7 mouse cellular contexts compared by ENCODE assay signal in the genomic region with DNA sequence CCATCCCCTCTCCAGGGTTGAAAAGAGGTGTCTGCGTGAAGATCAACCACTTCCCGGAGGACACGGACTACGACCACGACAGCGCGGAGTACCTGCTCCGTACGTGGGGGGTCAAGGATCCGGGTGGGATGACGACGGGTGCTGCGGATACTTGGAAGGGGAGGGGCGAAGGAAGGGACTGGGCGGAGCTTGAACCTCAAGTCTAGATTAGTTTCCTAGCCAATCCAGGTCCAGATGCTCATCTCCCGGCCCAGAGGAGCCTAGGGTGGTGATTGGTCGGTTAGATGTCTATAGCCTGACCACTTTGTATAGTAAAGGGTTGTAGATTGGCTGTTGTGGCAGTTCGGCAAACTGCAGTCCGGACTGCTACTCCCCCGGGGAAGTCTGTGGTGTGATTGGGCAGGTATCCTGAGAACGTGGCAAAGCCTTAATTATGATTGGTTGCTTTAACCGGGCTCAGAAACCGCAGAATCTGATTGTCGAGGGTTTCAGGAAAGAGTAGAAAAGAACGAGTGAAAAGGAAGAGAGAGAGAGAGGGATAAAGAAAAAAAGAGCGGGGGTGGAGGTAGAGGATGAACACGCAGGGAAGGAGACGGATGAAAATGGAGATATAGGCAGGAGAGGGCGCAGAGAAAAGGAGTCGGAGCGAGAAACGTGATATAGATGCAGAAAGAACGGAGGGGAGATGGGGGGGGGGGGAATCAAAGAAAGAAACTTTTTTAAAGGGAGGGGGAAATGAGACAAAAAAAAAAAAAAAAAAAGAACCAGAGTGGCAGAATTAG. TPM values are rescaled to one million over a fixed set of nuclear protein-coding genes. Genes with fewer than 3 reads are reported as not detected.
DNase-seq lines count a peak whose midpoint lies in the region; ATAC-seq and TF ChIP-seq lines count a peak whose summit lies in the region.

No protein-coding gene starts in this region.

- in situ Hi-C loops in ES-E14 (cut with MboI; ENCODE audit: low sequenced_read_pairs in 2 of 2, unreplicated experiment in 2 of 2): no loop called here

- H3K4me1 ChIP-seq in ES-E14 (ENCODE audit: control insufficient read depth in 2 of 2, insufficient read depth in 2 of 2, low read length in 2 of 2, poor library complexity in 1 of 2): peaks cover 5 to 15% of the 10 kb centered on the region in 2 experiments; a peak in 2 of 4 replicates
- H3K4me1 ChIP-seq in limb, embryonic 11.5 days (ENCODE audit: control insufficient read depth, insufficient read depth, low read length): peaks cover 7% of the 10 kb centered on the region; the same call in 1 of the 2 replicates

- H3K27me3 ChIP-seq in limb, embryonic 11.5 days (ENCODE audit: control insufficient read depth, insufficient read depth, low read length): peaks cover 45% of the 10 kb centered on the region

- peak; percentile 23 for DNase-seq in CD4-positive, CD25-positive, alpha-beta regulatory T cell, adult 2 months (ENCODE audit: low read depth, low spot score)
- DNase-seq in ES-E14 (ENCODE audit: low read depth, low spot score): peak; percentile 99
- DNase-seq in cerebellum, postnatal 25 days: peak; percentile 60 to 66
- peak; percentile 76 for DNase-seq in limb, embryonic 11.5 days (ENCODE audit: low spot score)
- no peak for DNase-seq in gastrocnemius, adult 8-10 months (ENCODE audit: low spot score in 2 of 2)

- H3K4me2 ChIP-seq in limb, embryonic 11.5 days (ENCODE audit: low read depth, severe bottlenecking): peak overlapping the region; percentile 70

- ATAC-seq in hematopoietic stem cell, adult 5-6 weeks (replicated peaks in 1 of 2; ENCODE audit: insufficient read depth in 1 of 2, low FRiP score in 2 of 2, low TSS enrichment in 1 of 2, low read depth in 1 of 2, poor library complexity in 2 of 2, severe bottlenecking in 2 of 2): peak; percentile 24 to 40; a peak in 2 of 4 replicates
- peak; percentile 83 for ATAC-seq in limb, embryonic 11.5 days (ENCODE audit: insufficient number of reproducible peaks, low FRiP score, low TSS enrichment, low read depth)
- ATAC-seq in monocyte, adult 5-6 weeks (replicated peaks; ENCODE audit: insufficient number of reproducible peaks, low FRiP score, low TSS enrichment, poor library complexity, severe bottlenecking): peak; percentile 62

- WGBS in limb, embryonic 11.5 days: under 1% methylated on average over 33 of the region's 33 CpGs

- peak overlapping the region; percentile 94 to 98 for H3K4me3 ChIP-seq in ES-E14 (ENCODE audit: insufficient read depth in 1 of 2, low read depth in 1 of 2, low read length in 2 of 2, poor library complexity in 1 of 2, severe bottlenecking in 1 of 2)
- peak overlapping the region; percentile 34 for H3K4me3 ChIP-seq in limb, embryonic 11.5 days (ENCODE audit: low read depth, low read length)

- no peaks in the 10 kb centered on the region for H3K9me3 ChIP-seq in ES-E14 (ENCODE audit: control insufficient read depth, insufficient read depth, low read depth, low read length)
- 0 out of 2 replicates have a peak, but pooled peaks cover 1% of the 10 kb centered on the region for H3K9me3 ChIP-seq in limb, embryonic 11.5 days (ENCODE audit: control insufficient read depth, low read length)

- peak overlapping the region; percentile 90 for H3K9ac ChIP-seq in ES-E14 (ENCODE audit: insufficient read depth, low read depth, low read length, poor library complexity, severe bottlenecking)
- H3K9ac ChIP-seq in limb, embryonic 11.5 days (ENCODE audit: low read length): no peak overlapping the region

- H3K36me3 ChIP-seq in ES-E14 (ENCODE audit: control insufficient read depth, insufficient read depth, low read length, poor library complexity, severe bottlenecking): no peaks in the 10 kb centered on the region
- H3K36me3 ChIP-seq in limb, embryonic 11.5 days (ENCODE audit: control insufficient read depth, insufficient read depth, low read length): no peaks in the 10 kb centered on the region

- H3K27ac ChIP-seq in ES-E14 (ENCODE audit: insufficient read depth, low read depth, low read length, poor library complexity, severe bottlenecking): peak overlapping the region; percentile 84
- H3K27ac ChIP-seq in limb, embryonic 11.5 days (replicated peaks; ENCODE audit: low read depth, low read length): no peak overlapping the region

TF ChIP-seq in ES-E14, 5 proteins besides CTCF, POLR2A, EP300 and RAD21:
- TF ChIP-seq CHD2 (IDR thresholded peaks at IDR 0.05; ENCODE audit: low read depth, low read length): peak; percentile 80
- no peak for TF ChIP-seq MAFK (IDR thresholded peaks at IDR 0.05; ENCODE audit: insufficient read depth, low read depth, low read length)
- no peak for TF ChIP-seq ZC3H11A (IDR thresholded peaks at IDR 0.05; ENCODE audit: borderline replicate concordance, low read depth, low read length)
- TF ChIP-seq ZNF384 (IDR thresholded peaks at IDR 0.05; ENCODE audit: low read depth, low read length): 0 out of 2 replicates have a peak, but pooled peaks have one; percentile 16
- TF ChIP-seq HCFC1 (IDR thresholded peaks at IDR 0.05; ENCODE audit: borderline replicate concordance, insufficient read depth, low read length): no peak; the same call in 1 of the 2 replicates

RNA-seq across cellular contexts. Expression of a gene that starts 12.6 kb away (rescaled TPM):
- 5.8 and 6.1 TPM in 2 replicates for total RNA-seq in ES-E14 (2012; rRNA removed)
- not detected in 2 replicates for total RNA-seq in hematopoietic stem cell, adult 5-6 weeks (2017)
- 0.25 and 0.52 TPM in 2 replicates for polyA plus RNA-seq in limb, embryonic 11.5 days (2014; fragmentation: Nextera tagmentation; extraction: Ambion mirVana)
- total RNA-seq in monocyte, adult 5-6 weeks (2017): not detected in 3 replicates
- total RNA-seq in gastrocnemius, adult 8-10 months (2022): 100 to 1,000 TPM; 113 to 158 (median 136) TPM

RNA-seq across cellular contexts. Expression of a gene that starts 20.9 kb away (rescaled TPM):
- total RNA-seq in ES-E14 (2012; rRNA removed): 7.8 and 9.8 TPM in 2 replicates
- 3.9 TPM in 1 of 2 replicates, not detected in the other for total RNA-seq in hematopoietic stem cell, adult 5-6 weeks (2017)
- polyA plus RNA-seq in limb, embryonic 11.5 days (2014; fragmentation: Nextera tagmentation; extraction: Ambion mirVana): 6.8 and 7.0 TPM in 2 replicates
- not detected in 3 replicates for total RNA-seq in monocyte, adult 5-6 weeks (2017)
- total RNA-seq in gastrocnemius, adult 8-10 months (2022): not detected

Comparison
In these comparisons a context has a peak if more than half of its experiments do, and no peak if none do; other contexts are left out.
1. DNase-seq: peak in CD4-positive, CD25-positive, alpha-beta regulatory T cell, adult 2 months (single experiment), ES-E14 (single experiment), cerebellum, postnatal 25 days (2 of 2) and limb, embryonic 11.5 days (single experiment); none in gastrocnemius, adult 8-10 months (0 of 2).
2. ATAC-seq: peak in every context shown above with its lines; median percentile 83 in limb, embryonic 11.5 days; 62 in monocyte, adult 5-6 weeks; 32 in hematopoietic stem cell, adult 5-6 weeks.
3. RNA of a gene that starts 12.6 kb away (total RNA-seq): 113 to 158 TPM in gastrocnemius, adult 8-10 months; 5.8 to 6.1 TPM in ES-E14, not detected in hematopoietic stem cell, adult 5-6 weeks and not detected in monocyte, adult 5-6 weeks; every median in the first group is over 10 times any median in the second.